Mouse (Mus musculus): ENCODE measurements around the gene Bod1l. TPM values are rescaled to one million over a fixed set of nuclear protein-coding genes. Genes with fewer than 3 reads are reported as not detected.

The Bod1l gene
- polyA plus RNA-seq, 1 experiment: 2.9 TPM

GRCm38 (mm10) chr5:41761509-41762140, 82.5 kb downstream of the Bod1l start:
- Histone ChIP-seq H3K36me3 (ENCODE audit: control insufficient read depth, insufficient read depth) (no peaks in the 10 kb centered on the region), H3K79me2 (ENCODE audit: control insufficient read depth, insufficient read depth) (no peaks in the 10 kb centered on the region), H3K4me3 (ENCODE audit: insufficient read depth, poor library complexity, severe bottlenecking) (no peak overlapping the region), H3K79me3 (ENCODE audit: low read depth) (no peaks in the 10 kb centered on the region), H3ac (ENCODE audit: control insufficient read depth, insufficient read length, low read depth) (no peak overlapping the region), H3K27me3 (ENCODE audit: control insufficient read depth, insufficient read depth, insufficient read length) (peaks cover 42% of the 10 kb centered on the region)
- TF ChIP-seq FOSL1 (IDR thresholded peaks at IDR 0.05; ENCODE audit: insufficient read depth, low read length, poor library complexity, severe bottlenecking) (no peak), USF1 (IDR thresholded peaks at IDR 0.05; ENCODE audit: low read depth) (no peak), MYOD1 (IDR thresholded peaks at IDR 0.05; ENCODE audit: control insufficient read depth, insufficient read length, low read depth) (no peak), MYOG (IDR thresholded peaks at IDR 0.05; ENCODE audit: control insufficient read depth, extremely low read depth, insufficient read length) (no peak), CTCF (IDR thresholded peaks at IDR 0.05; ENCODE audit: control insufficient read depth, insufficient read depth, insufficient read length) (no peak), MAX (IDR thresholded peaks at IDR 0.05) (no peak), CEBPB (IDR thresholded peaks at IDR 0.05; ENCODE audit: low read depth) (no peak)

- H3K79me3 ChIP-seq (ENCODE audit: low read depth): no peaks in the 10 kb centered on the region
- H3K36me3 ChIP-seq (ENCODE audit: control insufficient read depth, insufficient read depth): no peaks in the 10 kb centered on the region
- peaks cover 42% of the 10 kb centered on the region for H3K27me3 ChIP-seq (ENCODE audit: control insufficient read depth, insufficient read depth, insufficient read length)
- no peak overlapping the region for H3ac ChIP-seq (ENCODE audit: control insufficient read depth, insufficient read length, low read depth)
- no peak for TF ChIP-seq MYOG (IDR thresholded peaks at IDR 0.05; ENCODE audit: control insufficient read depth, extremely low read depth, insufficient read length)
- TF ChIP-seq FOSL1 (IDR thresholded peaks at IDR 0.05; ENCODE audit: insufficient read depth, low read length, poor library complexity, severe bottlenecking): no peak
- no peak for TF ChIP-seq CTCF (IDR thresholded peaks at IDR 0.05; ENCODE audit: control insufficient read depth, insufficient read depth, insufficient read length)
- no peak for TF ChIP-seq CEBPB (IDR thresholded peaks at IDR 0.05; ENCODE audit: low read depth)
- TF ChIP-seq MYOD1 (IDR thresholded peaks at IDR 0.05; ENCODE audit: control insufficient read depth, insufficient read length, low read depth): no peak
- no peak for TF ChIP-seq USF1 (IDR thresholded peaks at IDR 0.05; ENCODE audit: low read depth)
- TF ChIP-seq MAX (IDR thresholded peaks at IDR 0.05): no peak
- no peaks in the 10 kb centered on the region for H3K79me2 ChIP-seq (ENCODE audit: control insufficient read depth, insufficient read depth)
- H3K4me3 ChIP-seq (ENCODE audit: insufficient read depth, poor library complexity, severe bottlenecking): no peak overlapping the region
Observed at GRCm38 (mm10) chr5:41760831-41761508, 83.1 kb downstream of the Bod1l start.

- H3K4me3 ChIP-seq (ENCODE audit: insufficient read depth, poor library complexity, severe bottlenecking): no peak overlapping the region
- no peak for TF ChIP-seq FOSL1 (IDR thresholded peaks at IDR 0.05; ENCODE audit: insufficient read depth, low read length, poor library complexity, severe bottlenecking)
- TF ChIP-seq CEBPB (IDR thresholded peaks at IDR 0.05; ENCODE audit: low read depth): no peak
- no peak for TF ChIP-seq MYOD1 (IDR thresholded peaks at IDR 0.05; ENCODE audit: control insufficient read depth, insufficient read length, low read depth)
- TF ChIP-seq CTCF (IDR thresholded peaks at IDR 0.05; ENCODE audit: control insufficient read depth, insufficient read depth, insufficient read length): no peak
- no peak overlapping the region for H3ac ChIP-seq (ENCODE audit: control insufficient read depth, insufficient read length, low read depth)
- H3K36me3 ChIP-seq (ENCODE audit: control insufficient read depth, insufficient read depth): no peaks in the 10 kb centered on the region
- no peaks in the 10 kb centered on the region for H3K79me2 ChIP-seq (ENCODE audit: control insufficient read depth, insufficient read depth)
- no peaks in the 10 kb centered on the region for H3K79me3 ChIP-seq (ENCODE audit: low read depth)
- H3K27me3 ChIP-seq (ENCODE audit: control insufficient read depth, insufficient read depth, insufficient read length): peaks cover 46% of the 10 kb centered on the region
Observed at GRCm38 (mm10) chr5:41760071-41760470, 84.0 kb downstream of the Bod1l start.

DNA sequence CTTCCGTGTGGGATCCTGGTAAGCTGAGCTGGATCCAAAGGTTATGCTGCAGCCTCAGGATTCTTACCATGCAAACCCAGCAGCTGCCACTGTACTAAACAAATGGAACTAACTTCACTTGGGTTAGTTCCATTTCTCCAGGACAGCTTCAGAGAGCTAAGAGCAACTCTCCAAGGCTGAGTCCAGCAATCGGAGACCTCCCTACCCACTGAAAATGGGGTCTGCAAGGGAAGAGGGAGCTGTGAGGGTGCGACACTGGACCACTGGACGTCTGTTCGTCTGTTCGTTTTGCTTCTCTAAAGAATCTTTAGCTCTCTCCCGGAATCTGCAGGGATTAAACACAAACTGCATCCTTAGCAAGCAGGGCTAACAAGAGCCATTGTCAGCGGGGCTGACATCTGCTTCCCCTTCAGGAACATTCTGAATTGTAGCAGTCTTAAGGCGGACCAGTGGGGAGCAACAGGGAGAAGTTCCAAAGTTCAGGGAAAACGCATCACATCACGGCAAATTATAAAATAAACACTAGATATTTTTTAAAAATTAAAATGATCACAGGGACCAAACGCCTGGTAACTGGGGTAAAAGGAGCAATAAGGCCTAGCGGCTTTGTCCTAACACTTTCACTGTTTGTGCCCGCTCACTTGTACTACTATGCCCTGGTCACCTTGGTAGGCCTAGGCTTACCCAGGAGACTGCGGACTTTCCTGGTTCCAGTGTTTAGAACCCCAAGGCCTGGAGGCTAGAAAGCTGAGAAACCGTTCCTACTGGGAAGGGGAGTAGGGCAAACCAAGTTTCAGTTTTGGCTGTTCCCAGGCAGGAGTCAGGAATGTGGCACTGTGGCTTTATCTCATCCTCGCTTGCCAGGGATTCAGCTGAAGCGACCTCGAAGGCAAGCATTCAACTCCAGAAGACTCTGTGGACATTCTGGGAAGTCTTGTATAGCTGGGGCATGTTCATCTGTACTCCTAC, 85.2 kb downstream of the Bod1l start:
- H3K79me3 ChIP-seq (ENCODE audit: low read depth): no peaks in the 10 kb centered on the region
- H3K27me3 ChIP-seq (ENCODE audit: control insufficient read depth, insufficient read depth, insufficient read length): peaks cover 53% of the 10 kb centered on the region
- no peak overlapping the region for H3K4me3 ChIP-seq (ENCODE audit: insufficient read depth, poor library complexity, severe bottlenecking)
- no peak overlapping the region for H3ac ChIP-seq (ENCODE audit: control insufficient read depth, insufficient read length, low read depth)
- H3K79me2 ChIP-seq (ENCODE audit: control insufficient read depth, insufficient read depth): no peaks in the 10 kb centered on the region
- TF ChIP-seq FOSL1 (IDR thresholded peaks at IDR 0.05; ENCODE audit: insufficient read depth, low read length, poor library complexity, severe bottlenecking) (no peak), CEBPB (IDR thresholded peaks at IDR 0.05; ENCODE audit: low read depth) (no peak), USF1 (IDR thresholded peaks at IDR 0.05; ENCODE audit: low read depth) (no peak)
- no peaks in the 10 kb centered on the region for H3K36me3 ChIP-seq (ENCODE audit: control insufficient read depth, insufficient read depth)

DNA sequence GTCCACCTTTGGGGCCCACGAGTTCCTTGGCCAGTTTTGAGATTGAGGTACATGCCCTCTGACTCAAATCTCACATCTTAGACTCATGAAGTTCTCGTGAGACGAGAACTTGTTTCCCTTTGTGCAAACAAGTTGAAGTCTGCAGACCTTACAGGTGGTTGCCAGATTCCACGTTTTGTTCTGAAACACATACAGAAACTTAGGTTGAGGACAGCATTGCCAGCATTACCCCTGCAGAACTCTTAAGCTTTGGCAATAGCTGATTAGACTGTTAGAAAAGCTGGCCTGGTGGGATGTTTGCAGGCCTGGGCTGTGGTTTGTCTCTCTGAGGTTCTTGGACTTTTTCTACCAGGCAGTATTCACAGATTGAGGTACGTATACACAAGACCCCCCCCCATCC, 86.8 kb downstream of the Bod1l start:
- Histone ChIP-seq H3K4me3 (ENCODE audit: insufficient read depth, poor library complexity, severe bottlenecking) (no peak overlapping the region), H3K27me3 (ENCODE audit: control insufficient read depth, insufficient read depth, insufficient read length) (peaks cover 47% of the 10 kb centered on the region), H3ac (ENCODE audit: control insufficient read depth, insufficient read length, low read depth) (no peak overlapping the region), H3K79me3 (ENCODE audit: low read depth) (no peaks in the 10 kb centered on the region), H3K36me3 (ENCODE audit: control insufficient read depth, insufficient read depth) (no peaks in the 10 kb centered on the region), H3K79me2 (ENCODE audit: control insufficient read depth, insufficient read depth) (no peaks in the 10 kb centered on the region)
- TF ChIP-seq USF1 (IDR thresholded peaks at IDR 0.05; ENCODE audit: low read depth) (no peak), MYOG (IDR thresholded peaks at IDR 0.05; ENCODE audit: control insufficient read depth, extremely low read depth, insufficient read length) (no peak), MAX (IDR thresholded peaks at IDR 0.05) (no peak), CEBPB (IDR thresholded peaks at IDR 0.05; ENCODE audit: low read depth) (no peak)

Data from C2C12 (cell line).